Mouse (Mus musculus) layer of hippocampus, adult 18-20 months (tissue): ENCODE measurements around the gene Trim43a. TPM values are rescaled to one million over a fixed set of nuclear protein-coding genes. Genes with fewer than 3 reads are reported as not detected.
"Not testable (repeated sequence)": the region's sequence is repeated elsewhere in the genome, so short reads cannot be mapped to it uniquely, and the experiment has no call there.

Source experiments
- DNase-seq, 2 experiments: peaks; one replicate each; pipeline ENCODE4 v3.0.0; 2022; ENCODE audit warnings: low spot score in 2 of 2
- long read RNA-seq: library from polyadenylated mRNA; stranded (forward); transcript quantifications from one replicate; pipeline ENCODE4 v2.0.0, GENCODE M21; 2021
- total RNA-seq, 2 experiments: library from RNA; stranded (reverse); gene quantifications; 2 replicates each; pipeline ENCODE4 v1.2.3; 2021

Trim43a gene
- under 1 TPM; 0.71 to 0.72 TPM for total RNA-seq
- long read RNA-seq, partial matches to known transcripts: 0 of 2 reads
- long read RNA-seq, other reads (novel, unspliced or antisense): 2 of 2 reads

DNA sequence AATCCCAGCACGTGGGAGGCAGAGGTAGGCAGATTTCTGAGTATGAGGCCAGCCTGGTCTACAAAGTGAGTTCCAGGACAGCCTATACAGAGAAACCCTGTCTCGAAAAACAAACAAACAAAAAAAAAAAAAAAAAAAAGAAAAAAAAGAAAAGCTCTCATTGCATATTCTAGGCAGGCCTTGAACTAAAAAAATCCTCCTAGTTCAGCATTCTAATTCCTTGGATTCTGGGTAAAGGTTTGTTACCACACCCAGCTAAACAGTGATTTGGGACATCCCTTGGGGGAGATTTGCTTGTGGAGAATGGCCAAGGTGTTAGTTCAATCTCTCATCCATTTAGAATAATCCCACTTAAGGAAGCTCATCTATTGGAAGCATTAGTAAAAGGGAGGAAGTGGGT lies at the start of gene Trim43a:
Gene Trim43a, plus strand, starts transcription at position 301 of the 400 bp plus-strand sequence.
- not testable (repeated sequence) for DNase-seq

DNA sequence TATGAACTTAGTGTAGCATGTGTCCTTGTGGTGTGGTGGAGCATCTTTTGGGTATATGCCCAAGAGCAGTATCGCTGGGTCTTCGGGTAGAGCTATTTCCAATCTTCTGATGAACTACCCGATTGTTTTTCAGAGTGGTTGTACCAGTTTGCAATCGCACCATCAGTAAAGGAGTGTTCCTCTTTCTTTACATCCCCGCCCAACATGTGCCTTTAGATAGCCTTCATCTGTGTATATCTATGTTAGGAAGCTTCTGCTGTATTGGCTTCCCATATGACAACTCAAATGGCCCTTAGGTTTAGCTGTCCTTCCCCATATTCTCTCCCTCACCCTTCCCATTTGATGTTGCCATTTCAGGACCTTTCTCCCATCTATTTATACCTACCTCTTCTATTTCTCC lies 46.6 kb upstream of the Trim43a start:
- no peak for DNase-seq

DNA sequence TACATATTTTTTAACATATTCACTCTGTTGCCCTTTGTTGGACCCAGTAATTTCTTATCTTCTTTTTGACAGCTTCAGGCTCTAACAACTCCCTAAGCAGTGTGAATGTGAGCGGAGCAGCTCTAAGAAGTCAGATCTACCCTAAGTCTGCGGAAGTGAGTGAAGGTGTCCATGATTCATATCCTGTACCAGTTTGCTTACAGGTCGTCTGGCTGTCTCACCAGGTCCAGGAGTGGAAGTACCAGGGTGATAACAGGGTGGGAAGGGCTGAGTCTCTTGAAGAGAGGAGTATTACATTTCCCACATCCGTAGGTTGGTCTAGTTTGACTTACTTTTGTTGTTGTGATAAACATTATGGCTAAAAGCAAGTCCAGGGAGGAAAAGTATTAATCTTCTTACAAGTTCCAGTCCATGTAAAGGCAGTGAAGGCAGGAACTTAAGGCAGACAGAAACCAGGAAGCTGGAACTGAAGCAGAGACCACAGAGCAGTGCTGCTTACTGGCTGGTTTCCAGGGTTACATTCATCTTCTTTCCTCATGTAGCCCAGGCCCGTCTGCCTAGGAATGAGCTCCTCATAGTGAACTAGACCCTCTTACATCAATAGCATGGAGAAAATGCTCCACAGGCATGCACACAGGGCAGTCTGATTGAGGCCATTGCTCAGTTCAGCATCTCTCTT lies 41.0 kb upstream of the Trim43a start:
- no peak for DNase-seq

DNA sequence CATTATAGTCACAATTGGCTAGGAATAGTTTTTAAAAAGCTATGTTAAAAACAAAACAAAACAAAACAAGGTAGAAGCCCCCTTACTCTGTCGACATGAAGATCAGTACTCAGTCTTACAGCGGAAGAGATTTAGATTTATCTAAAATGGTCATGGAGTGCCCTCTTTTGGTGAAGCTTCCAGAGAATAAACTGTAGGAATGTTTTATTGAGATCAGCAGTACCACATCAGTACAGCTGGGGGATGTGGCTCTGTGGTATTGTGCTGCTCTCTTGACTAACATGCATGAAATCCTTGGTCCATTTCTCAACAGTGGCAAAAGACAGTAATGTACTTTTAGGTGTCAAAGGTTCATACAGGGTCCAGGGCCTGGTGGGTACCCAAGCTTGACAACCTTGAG lies 37.9 kb upstream of the Trim43a start:
- peak in 1 of 2 experiments; percentile 50 for DNase-seq

DNA sequence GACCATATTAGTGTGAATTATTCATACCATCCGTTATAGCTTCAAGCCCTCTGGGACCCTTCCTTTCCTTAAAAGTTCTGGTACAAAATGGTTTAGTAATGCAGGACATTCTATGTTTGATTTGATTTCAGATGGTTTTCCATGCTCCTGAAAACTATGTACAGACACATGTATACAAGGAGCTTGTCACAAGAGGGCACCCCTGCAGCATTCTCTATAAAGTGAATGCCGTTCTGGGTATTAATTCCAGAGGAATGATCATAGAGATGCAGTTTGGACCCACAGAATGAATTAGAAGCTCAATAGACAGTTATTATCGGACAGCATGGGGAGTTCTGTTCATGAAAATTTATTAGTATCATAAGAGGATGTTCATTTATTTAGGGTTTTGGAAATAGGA lies 35.2 kb upstream of the Trim43a start:
- DNase-seq: peak in 1 of 2 experiments; percentile 38

DNA sequence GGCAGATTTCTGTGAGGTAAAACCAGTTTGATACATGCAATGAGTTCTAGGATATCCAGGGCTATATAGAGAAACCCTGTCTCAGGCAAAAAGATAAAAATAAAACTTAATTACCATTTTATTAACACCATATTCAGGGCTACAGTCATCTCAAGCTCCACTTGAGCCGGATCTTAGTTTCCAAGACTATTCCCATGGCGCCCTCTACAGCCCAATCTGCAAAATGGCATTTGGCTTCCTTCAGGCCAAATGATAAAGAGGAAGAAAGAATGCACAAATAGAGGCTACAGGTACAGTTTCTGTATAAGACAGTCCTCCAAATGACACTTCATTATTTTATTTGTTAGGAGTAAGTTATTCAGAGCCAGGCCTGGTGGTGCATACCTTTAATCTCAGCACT lies 34.5 kb upstream of the Trim43a start:
- DNase-seq: peak in 1 of 2 experiments; percentile 48

DNA sequence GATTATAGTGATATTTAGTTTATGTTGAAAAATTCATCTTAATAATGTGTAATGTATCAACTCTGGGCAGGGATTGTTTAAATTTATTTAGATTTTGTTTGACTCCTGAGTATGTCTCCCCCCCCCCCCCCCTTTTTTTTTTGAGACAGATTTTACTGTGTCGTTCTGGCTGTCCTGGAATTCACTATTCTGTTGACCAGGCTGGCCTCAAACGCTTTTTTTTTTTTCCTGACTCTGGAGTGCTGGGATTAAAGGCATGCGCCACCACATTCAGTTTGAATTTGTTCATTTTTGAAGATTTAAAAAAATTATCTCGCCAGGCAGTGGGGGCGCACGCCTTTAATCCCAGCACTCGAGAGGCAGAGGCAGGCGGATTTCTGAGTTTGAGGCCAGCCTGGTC lies 34.0 kb upstream of the Trim43a start:
- DNase-seq: no peak

DNA sequence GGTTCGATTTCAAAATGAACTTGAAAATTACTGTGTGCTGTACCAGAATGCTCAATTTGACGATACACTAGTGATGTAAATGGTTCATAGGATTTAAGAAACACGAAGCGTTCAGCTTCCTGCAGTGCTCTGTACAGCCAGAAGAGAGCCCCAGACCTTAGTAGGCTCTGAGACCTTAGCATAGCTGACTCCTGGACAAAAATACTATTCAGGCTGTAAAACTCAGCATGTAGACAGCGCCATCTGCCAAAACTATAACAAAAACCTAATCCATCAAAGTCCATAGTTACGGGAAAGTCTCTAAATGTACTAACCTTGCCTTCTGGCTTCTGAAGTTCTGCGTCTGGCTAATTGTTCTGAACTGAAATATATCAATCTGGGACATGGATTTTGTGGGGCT lies 33.4 kb upstream of the Trim43a start:
- peak in 1 of 2 experiments; percentile 58 for DNase-seq

DNA sequence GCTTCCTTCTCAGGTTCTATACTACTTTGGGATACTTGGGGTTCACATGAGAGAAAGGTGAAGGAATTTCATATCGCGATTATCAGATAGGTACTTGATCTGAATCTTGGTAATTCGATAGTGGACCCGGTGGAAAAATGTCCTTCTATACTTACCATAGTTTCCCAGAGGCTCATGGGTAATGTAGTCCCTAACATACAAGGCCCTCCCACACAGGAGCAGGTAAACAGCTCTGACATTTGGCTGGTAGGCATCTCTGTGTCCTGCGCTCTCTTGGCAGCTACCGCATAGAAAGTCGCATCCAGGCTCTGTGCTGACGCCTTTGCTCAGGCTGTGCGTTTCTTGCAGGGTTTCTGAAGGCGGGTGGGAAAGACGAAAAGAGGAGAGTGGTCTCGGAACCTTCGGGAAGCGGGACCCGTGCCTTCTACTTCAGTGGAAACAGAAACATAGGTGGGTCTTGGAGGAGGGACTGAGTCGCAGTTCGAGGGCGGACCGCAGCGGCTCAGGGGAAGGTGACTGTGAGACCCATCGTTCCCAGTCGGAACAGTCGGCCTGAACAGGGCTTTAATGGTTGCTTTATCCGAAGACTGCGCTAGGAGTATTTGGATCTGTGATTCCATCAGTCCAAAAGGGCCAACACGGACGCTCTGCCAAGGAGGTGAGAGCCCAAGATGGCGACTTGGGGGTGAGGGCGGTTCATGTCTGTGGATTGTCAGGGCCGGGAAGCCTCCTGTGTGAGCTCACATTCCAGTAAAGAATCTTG lies 32.7 kb upstream of the Trim43a start, which contains the start of gene Zfp949:
Gene Zfp949, plus strand, starts transcription at position 170 of the 763 bp plus-strand sequence.
- peak; percentile 74 to 94 for DNase-seq

DNA sequence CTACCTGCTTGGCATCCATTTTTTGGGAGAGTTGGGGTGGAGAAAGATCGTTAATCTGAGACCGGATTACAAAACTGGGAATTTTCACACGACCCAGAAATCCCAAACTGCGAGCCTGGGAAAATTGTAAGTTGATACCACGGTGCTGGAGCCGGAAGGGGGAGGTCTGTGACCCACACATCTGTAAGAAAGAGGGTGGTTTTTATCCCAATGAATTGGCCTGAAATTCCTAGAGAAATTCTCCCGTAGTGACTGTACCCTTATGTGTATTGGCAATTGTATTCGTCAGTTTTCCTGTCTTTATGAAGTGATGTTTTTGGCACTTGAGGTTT lies 32.1 kb upstream of the Trim43a start:
- no peak for DNase-seq

DNA sequence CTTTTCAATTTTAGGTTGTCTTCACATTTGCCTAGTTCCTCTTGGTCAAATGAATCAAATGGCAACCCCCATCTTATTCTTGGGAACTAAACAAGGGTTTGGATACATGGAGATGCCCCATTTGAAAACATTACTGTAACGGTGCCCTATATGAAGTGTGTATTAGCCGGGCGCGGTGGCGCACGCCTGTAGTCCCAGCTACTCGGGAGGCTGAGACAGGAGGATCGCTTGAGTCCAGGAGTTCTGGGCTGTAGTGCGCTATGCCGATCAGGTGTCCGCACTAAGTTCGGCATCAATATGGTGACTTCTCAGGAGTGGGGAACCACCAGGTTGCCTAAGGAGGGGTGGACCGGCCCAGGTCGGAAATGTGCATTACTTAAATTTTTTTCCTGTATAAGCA lies 27.6 kb upstream of the Trim43a start:
- DNase-seq: no peak

DNA sequence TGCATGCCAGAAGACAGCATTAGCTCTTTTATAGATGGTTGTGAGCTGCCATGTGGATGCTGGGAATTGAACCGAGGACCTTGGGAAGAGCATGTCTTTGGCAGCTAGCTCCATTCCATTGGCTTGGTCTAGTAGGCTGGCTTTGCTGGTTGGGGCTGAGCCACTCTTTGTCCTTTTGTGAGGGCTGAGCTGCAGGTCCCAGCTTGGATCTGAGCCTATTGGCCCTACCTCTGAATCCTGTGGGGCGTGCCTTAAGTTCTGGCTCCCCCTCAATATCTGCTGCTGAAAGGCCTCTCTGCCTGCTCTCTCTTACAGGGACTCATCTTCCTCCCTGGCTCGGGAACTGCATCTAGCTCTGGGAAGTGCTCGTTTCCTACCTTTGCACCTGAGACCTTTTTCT lies 22.5 kb upstream of the Trim43a start:
- no peak for DNase-seq

DNA sequence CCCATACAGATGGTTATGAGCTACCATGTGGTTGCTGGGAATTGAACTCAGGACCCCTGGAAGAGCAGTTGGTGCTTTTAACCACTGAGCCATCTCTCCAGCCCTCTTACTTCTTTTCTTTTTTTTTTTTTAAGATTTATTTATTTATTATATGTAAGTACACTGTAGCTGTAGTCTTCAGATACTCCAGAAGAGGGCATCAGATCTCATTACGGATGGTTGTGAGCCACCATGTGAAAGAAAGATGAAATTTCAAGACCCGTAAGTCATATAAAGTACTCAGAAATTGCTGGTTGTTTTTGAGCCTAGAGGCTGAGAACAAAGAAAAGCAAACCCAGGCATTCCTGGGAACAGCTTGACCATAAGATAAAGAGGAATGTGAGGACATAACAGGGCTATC lies 19.2 kb upstream of the Trim43a start:
- not testable (repeated sequence) for DNase-seq

DNA sequence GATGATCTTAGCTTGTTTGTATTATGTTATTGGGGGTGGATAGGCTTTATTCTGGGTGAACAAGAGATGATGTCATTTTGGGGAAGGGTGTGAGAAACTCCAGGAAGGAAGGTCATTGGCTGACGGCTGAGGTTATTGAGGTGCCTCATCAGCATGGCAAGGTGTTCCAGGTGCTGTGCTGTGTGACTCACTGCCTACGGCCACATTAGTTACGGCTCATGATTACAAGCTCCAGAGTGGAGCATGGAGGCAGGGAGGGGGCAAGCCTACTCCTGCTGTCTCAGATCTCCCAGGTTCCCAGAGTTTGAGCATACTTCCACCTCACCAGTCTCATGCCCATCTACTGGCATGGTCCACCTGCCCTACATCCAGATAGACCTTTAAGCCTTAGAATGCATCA lies 10.2 kb upstream of the Trim43a start:
- not testable (repeated sequence) for DNase-seq

DNA sequence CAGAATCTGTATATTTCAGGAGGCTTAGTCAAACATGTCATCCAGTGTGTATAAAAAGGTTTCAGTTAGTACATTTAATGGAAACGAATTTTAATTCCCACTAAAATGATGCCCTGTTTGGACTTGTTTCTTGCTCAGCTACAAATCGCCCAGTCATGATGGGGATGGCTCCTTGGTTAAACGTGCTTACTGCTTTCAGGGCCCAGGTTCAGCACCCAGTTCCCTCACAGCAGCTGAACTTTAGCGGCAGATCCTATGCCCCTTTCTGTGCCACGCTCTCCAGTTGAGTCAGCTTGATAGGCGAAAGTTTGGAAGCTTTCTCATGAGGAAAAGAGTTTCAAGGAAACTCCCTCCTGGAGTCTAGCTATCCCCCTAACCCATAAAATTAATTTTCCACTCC lies 13.0 kb downstream of the Trim43a start:
- not testable (repeated sequence) for DNase-seq

DNA sequence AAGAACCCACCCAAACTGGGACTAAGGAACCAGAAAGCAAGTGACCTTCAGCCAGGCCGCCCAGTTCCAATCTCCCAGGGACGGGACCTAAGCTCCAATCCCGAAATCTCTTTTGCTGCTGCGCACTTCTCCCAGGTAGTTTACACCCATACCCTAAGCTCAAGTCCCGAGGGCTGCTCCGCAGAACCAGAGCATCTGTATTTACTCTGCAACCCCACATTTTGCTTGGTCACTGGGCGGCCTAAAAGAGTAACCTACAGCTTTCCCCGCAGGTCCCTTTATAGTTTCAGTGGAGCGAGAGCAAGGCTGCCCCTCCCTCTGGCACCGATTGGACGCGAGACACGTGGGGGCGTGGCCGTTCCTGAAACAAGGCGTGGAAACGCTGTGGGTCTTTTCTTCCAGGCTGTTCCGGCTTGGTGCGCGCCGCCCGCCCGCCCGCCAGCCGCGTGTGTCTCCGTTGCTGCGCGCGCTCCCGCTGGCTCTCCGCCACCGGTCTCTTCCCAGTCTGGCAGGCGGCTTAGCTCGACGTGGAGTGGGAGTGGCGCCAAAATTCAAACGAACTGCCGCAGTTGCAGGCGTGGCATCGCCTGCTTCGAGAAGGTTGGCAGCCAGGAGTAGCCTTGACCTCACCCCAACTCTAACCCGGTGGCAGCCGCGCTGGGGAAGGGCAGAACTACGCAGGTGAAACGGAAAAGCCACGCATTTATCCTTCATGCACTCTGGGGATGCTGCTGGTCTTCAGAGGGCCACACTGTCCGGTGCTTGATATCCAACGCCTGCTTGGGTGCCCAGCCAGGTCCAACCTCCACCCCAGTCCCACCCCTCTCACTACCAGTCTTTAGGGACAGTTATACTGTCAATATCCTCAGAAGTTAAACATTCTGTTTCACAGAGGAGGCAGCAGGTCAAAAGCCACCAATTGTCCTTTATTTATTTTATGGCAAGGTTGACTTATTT lies 18.8 kb downstream of the Trim43a start:
- peak; percentile 96 to 99 for DNase-seq

DNA sequence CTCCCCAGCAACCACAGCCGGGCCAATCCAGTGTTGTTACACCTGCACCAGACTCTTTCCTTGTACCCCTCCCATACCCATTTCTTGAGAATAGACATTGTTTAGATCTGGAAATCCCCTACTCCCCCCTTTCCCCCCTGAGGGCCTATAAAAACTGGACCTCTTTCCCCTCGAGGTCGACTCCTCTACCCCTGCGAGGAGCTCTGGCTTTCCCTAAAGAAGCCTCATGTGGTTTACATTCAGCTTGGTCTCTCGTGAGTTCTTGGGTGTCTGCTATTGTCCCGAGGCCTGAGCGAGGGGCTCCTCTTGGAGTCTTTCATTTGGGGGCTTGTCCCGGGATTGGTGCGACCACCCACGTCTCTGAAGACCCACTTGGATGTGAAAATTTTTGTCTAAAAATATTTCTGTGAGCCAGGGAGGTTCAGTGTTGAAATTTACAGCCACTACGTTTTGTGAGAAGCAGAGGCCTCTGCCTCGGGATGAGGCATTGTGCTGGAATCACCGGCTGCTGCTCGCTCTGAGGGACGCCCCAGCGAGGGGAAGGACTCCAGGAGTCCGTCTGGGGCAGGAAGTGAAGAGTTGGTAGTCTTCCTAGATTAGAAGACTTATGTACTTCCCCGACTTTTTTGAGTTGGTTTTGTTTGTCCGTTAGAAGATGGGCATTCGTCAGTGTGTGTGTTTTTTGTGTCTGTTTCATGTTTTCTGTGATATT lies 45.3 kb downstream of the Trim43a start:
- DNase-seq: not testable (repeated sequence)

DNA sequence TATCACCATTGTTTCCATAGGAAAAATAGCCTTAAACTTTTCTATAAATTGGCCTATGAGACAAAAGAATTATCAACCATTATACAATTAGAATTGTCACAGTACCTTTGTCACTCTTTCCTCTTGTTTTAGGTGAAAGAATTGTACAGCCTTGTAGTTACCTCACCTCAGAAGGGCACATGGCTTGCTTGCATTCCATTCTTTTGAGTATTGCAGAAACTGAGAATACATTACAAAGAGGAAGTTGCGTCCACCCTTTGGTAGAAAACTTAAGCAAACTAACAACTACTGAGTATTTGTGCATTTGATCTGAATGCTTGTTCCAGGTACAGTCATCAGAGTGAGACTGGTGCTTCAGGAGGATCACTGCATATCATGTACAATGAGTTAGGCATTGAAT lies 57.4 kb downstream of the Trim43a start:
- DNase-seq: not testable (repeated sequence)
